Mouse (Mus musculus): ENCODE data around the gene Nr2c2.

DNA sequence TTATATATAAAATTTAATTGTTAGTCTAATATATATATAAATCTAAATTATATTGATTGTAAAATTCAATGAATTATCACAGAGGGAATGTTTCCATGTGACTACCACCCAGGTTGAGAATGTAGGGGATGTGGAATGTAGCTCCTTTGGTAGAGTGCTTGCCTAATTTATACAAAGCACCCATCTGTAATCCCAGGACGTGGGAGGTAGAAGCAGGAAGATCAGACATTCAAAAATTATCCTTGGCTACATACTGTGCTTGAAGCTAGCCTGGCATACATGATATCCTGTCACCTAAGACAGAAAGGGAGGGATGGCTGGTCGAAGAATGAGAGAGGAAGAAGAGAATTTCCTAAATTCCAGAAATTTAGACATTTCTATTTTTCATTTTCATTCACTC, 45.2 kb downstream of the Nr2c2 start:
- TF ChIP-seq GATA1 (IDR thresholded peaks at IDR 0.05; ENCODE audit: low read length) (no peak), TAL1 (IDR thresholded peaks at IDR 0.05; ENCODE audit: low read length) (no peak)

Data from erythroblast, embryonic 14.5 days (primary cell).